Mouse (Mus musculus) frontal cortex, adult (tissue): ENCODE results near the gene Zbtb7a.
"Not testable (repeated sequence)": the region's sequence is repeated elsewhere in the genome, so short reads cannot be mapped to it uniquely, and the experiment has no call there.

Experiments used
- ATAC-seq: cut with Nextera tagmentation; 2 replicates; pipeline ENCODE4 v1.9.2; 2017; ENCODE audit warnings: mild to moderate bottlenecking, moderate library complexity, mixed read lengths; ENCODE audit not compliant: low TSS enrichment

The Zbtb7a gene

GRCm38 (mm10) chr10:81168521-81169244, 33.7 kb downstream of the Zbtb7a start:
- ATAC-seq: peak; percentile 48; the same call in 1 of the 2 replicates

GRCm38 (mm10) chr10:81169411-81169900, 34.4 kb downstream of the Zbtb7a start:
- ATAC-seq: not testable (repeated sequence)

- ATAC-seq: peak; percentile 45
Measured at GRCm38 (mm10) chr10:81173132-81173531, 38.1 kb downstream of the Zbtb7a start.

GRCm38 (mm10) chr10:81174617-81175344, 39.8 kb downstream of the Zbtb7a start:
- peak; percentile 55 for ATAC-seq

- ATAC-seq: not testable (repeated sequence)
Measured at GRCm38 (mm10) chr10:81175345-81175701, 40.3 kb downstream of the Zbtb7a start.

GRCm38 (mm10) chr10:81175936-81176465, 41.0 kb downstream of the Zbtb7a start:
- no peak for ATAC-seq

- peak; percentile 33; the same call in 1 of the 2 replicates for ATAC-seq
Measured at GRCm38 (mm10) chr10:81176466-81177271, 41.6 kb downstream of the Zbtb7a start, which contains the start of gene Eef2. TSS of gene Eef2 (plus strand) at chr10:81176631.

GRCm38 (mm10) chr10:81177491-81177925, 42.5 kb downstream of the Zbtb7a start:
- ATAC-seq: no peak

- ATAC-seq: no peak
Measured at GRCm38 (mm10) chr10:81177958-81178712, 43.1 kb downstream of the Zbtb7a start.

- no peak for ATAC-seq
Measured at GRCm38 (mm10) chr10:81178927-81179326, 43.9 kb downstream of the Zbtb7a start.

GRCm38 (mm10) chr10:81179451-81180342, 44.7 kb downstream of the Zbtb7a start:
- no peak for ATAC-seq

- no peak for ATAC-seq
Measured at GRCm38 (mm10) chr10:81180946-81181345, 45.9 kb downstream of the Zbtb7a start.

GRCm38 (mm10) chr10:81181860-81182259, 46.8 kb downstream of the Zbtb7a start:
- not testable (repeated sequence) for ATAC-seq

- peak; percentile 89 for ATAC-seq
Measured at GRCm38 (mm10) chr10:81182336-81183333, 47.6 kb downstream of the Zbtb7a start, which contains the start of gene Dapk3. TSS of gene Dapk3 (plus strand) at chr10:81183005.

- no peak for ATAC-seq
Measured at GRCm38 (mm10) chr10:81183805-81184204, 48.8 kb downstream of the Zbtb7a start, which contains the start of gene 4930442H23Rik. TSS of gene 4930442H23Rik (minus strand) at chr10:81183849.

- no peak for ATAC-seq
Measured at GRCm38 (mm10) chr10:81184765-81185164, 49.7 kb downstream of the Zbtb7a start.

- ATAC-seq: no peak
Measured at GRCm38 (mm10) chr10:81187161-81187560, 52.1 kb downstream of the Zbtb7a start.

- ATAC-seq: no peak
Measured at GRCm38 (mm10) chr10:81189821-81190220, 54.8 kb downstream of the Zbtb7a start.
